Mouse (Mus musculus) forelimb bud, embryonic 11.5 days (tissue): Measurements from ENCODE around the gene Rnf214.

Experiments
- DNase-seq: peaks from one replicate; pipeline ENCODE4 v3.0.0-alpha.2; 2012; ENCODE audit warnings: low read depth, low spot score

The Rnf214 gene

DNA sequence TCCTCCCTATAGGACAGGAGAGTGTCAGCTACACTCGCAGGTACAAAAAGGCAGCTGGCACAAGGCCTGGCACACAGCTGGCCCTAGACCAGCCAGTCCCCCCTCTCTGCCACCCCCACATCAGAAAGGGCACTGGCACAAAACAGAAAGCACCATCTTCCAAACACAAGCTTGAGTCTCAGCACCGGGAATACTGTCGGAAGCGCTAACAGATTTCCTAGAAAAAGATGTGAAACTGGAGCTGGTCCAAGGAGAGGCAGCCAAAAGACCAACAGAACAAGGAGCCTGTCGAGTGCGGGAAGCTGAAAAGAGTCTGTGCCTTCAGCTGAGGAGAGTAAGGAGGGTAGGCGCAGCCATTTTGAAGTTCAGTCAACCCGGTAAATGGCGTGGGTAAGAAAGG, 91.6 kb downstream of the Rnf214 start:
- no peak for DNase-seq
